Mouse (Mus musculus) cerebellum, adult 9-10 months (tissue): ENCODE measurements around the gene Pimreg.

Experiments used
- DNase-seq: peaks from one replicate; pipeline ENCODE4 v3.0.0; 2022

Pimreg gene

GRCm38 (mm10) chr11:72031353-72031752, 10.5 kb upstream of the Pimreg start:
- no peak for DNase-seq

- no peak for DNase-seq
Measured at GRCm38 (mm10) chr11:72032091-72032490, 9.7 kb upstream of the Pimreg start.

- no peak for DNase-seq
Measured at GRCm38 (mm10) chr11:72032589-72032988, 9.2 kb upstream of the Pimreg start.

- DNase-seq: no peak
Measured at GRCm38 (mm10) chr11:72037409-72037808, 4.4 kb upstream of the Pimreg start, which contains the start of gene Aipl1. TSS of gene Aipl1 (minus strand) at chr11:72037509.

- peak; percentile 75 for DNase-seq
Measured at GRCm38 (mm10) chr11:72037996-72038395, 3.8 kb upstream of the Pimreg start.

GRCm38 (mm10) chr11:72039599-72040386, 2.0 kb upstream of the Pimreg start:
- no peak for DNase-seq

GRCm38 (mm10) chr11:72041290-72041767, 503 bp upstream of the Pimreg start:
- no peak for DNase-seq

- no peak for DNase-seq
Measured at GRCm38 (mm10) chr11:72042631-72043030, 799 bp downstream of the Pimreg start.

GRCm38 (mm10) chr11:72044231-72044630, 2.4 kb downstream of the Pimreg start:
- DNase-seq: no peak

GRCm38 (mm10) chr11:72048730-72049129, 6.9 kb downstream of the Pimreg start:
- no peak for DNase-seq

GRCm38 (mm10) chr11:72049171-72049759, 7.4 kb downstream of the Pimreg start:
- DNase-seq: no peak

GRCm38 (mm10) chr11:72050168-72050894, 8.5 kb downstream of the Pimreg start:
- no peak for DNase-seq

- no peak for DNase-seq
Measured at GRCm38 (mm10) chr11:72050895-72051858, 9.3 kb downstream of the Pimreg start.

- no peak for DNase-seq
Measured at GRCm38 (mm10) chr11:72052221-72052620, 10.4 kb downstream of the Pimreg start.

GRCm38 (mm10) chr11:72052636-72053035, 10.8 kb downstream of the Pimreg start:
- DNase-seq: peak; percentile 90

GRCm38 (mm10) chr11:72055176-72055575, 13.3 kb downstream of the Pimreg start:
- DNase-seq: no peak

GRCm38 (mm10) chr11:72057166-72057565, 15.3 kb downstream of the Pimreg start:
- no peak for DNase-seq

GRCm38 (mm10) chr11:72060416-72060815, 18.6 kb downstream of the Pimreg start:
- DNase-seq: no peak

GRCm38 (mm10) chr11:72061093-72061620, 19.3 kb downstream of the Pimreg start:
- peak; percentile 55 for DNase-seq

GRCm38 (mm10) chr11:72064414-72064813, 22.6 kb downstream of the Pimreg start:
- no peak for DNase-seq

- peak; percentile 86 for DNase-seq
Measured at GRCm38 (mm10) chr11:72065103-72065502, 23.3 kb downstream of the Pimreg start.

- peak; percentile 73 for DNase-seq
Measured at GRCm38 (mm10) chr11:72066330-72066729, 24.5 kb downstream of the Pimreg start.
